Mouse (Mus musculus) left cerebral cortex, adult 2 months (tissue): Measurements from ENCODE around the gene Ptk6. TPM values are rescaled to one million over a fixed set of nuclear protein-coding genes. Genes with fewer than 3 reads are reported as not detected.

ENCODE experiments used
- DNase-seq, 2 experiments: peaks; one replicate each; pipeline ENCODE4 v3.0.0; 2021 to 2022; ENCODE audit warnings: low spot score in 2 of 2, mixed read lengths in 1 of 2; ENCODE audit errors: extremely low spot score in 1 of 2
- H3K27ac ChIP-seq: fragments of 200-600 bp; 2 replicates; pipeline ENCODE4 v1.8.1; 2022
- H3K4me3 ChIP-seq: fragments of 200-600 bp; 2 replicates; pipeline ENCODE4 v1.8.1; 2022
- CTCF ChIP-seq: fragments of 200-600 bp; IDR thresholded peaks from 2 replicates; pipeline ENCODE4 v1.8.1; 2022; ENCODE audit warnings: antibody characterized with exemption, mild to moderate bottlenecking, moderate library complexity
- intact Hi-C: fragments of 180-260 bp; cut with DNase I; formaldehyde crosslinking; loops from one replicate; pipeline ENCODE4 v1.15.1; 2025
- total RNA-seq, 2 experiments: library from RNA; stranded (reverse); gene quantifications; 2 replicates each; pipeline ENCODE4 v1.2.3; 2021

The Ptk6 gene
- total RNA-seq, 2 experiments from 2014 or later = 0.11 TPM; not detected in 1

DNA sequence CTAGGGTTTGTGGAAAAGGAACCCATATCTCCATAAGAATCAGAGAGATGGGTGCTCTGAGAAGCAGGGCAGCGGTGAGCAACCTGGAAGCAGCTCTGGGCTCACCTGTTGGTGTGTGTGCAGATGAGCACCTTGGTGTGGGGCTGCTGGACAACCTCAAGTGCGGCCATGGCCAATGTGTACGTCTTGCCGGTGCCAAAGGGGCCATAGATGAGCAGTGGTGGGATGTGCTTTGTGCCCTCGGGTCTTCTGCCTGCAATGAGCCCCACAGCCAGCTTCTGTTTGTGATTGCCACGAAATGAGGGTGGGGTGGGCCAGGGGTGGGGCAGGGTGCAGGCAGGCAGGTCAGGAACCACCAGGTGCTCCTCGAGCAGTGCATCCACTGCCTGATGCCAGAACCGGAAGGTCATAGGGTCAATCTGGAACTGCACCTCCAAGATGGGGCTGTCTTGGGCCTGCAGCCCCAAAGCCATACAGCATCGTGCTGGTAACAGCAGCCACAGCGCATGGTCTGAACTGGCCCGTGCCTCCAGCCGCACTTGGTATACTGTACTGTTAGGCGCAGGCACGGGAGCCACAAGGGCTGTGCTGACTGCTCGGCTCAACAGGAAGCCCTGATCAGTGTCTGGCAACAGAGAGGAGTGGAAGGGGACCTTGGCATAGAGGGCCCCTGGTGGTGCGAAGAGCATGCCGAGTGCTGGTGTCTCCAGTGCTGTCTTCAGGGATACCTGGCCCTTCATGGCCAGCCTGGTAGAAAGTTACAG lies 34.8 kb upstream of the Ptk6 start:
- no peak for TF ChIP-seq CTCF
- no peak for DNase-seq
- Histone ChIP-seq H3K4me3 (no peak overlapping the region), H3K27ac (no peak overlapping the region)
- intact Hi-C loops = no loop called here

DNA sequence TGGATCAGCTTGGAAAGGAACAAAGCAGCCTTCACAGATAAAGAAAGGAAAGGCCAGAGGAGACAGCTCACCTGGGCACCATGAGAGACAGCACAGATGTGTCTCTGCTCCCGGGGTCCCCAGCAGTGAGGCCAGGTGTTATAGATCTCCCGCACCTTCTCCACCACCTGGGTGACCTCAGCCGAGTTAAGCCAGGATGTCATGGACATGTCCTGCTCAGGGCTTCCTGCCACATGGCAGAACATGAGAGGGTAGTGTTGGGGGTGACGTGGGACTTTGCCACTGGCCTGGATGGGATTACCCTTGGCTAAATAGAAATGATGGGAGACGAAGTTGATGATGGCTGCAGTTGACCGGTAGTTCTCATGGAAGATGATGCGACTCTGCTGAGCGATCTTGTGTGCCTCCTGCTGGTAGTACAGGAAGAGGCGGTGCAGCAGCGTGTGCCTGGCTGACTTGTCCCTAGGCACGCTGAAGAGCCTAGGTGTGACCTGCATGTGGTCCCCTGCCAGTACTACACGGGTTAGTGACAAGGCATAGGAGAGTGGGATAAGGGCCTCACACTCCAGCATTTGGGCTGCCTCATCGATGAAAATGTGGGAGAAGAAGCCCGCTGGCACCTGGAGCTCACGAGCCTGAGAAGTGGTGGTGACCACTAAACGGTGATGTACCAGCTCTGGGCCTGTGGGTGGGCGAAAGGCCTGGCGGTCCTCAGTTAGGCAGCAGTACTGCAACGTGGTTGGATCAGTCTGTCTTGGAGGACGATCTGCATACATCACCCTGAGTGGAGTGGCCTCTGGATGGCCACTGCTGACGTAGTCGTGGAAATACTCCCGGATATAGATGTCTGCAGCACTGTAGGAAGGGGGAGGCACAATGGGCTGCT lies 33.3 kb upstream of the Ptk6 start:
- peak; percentile 10 for TF ChIP-seq CTCF
- Histone ChIP-seq H3K4me3 (no peak overlapping the region), H3K27ac (no peak overlapping the region)
- DNase-seq = no peak
- intact Hi-C loops = no loop called here

DNA sequence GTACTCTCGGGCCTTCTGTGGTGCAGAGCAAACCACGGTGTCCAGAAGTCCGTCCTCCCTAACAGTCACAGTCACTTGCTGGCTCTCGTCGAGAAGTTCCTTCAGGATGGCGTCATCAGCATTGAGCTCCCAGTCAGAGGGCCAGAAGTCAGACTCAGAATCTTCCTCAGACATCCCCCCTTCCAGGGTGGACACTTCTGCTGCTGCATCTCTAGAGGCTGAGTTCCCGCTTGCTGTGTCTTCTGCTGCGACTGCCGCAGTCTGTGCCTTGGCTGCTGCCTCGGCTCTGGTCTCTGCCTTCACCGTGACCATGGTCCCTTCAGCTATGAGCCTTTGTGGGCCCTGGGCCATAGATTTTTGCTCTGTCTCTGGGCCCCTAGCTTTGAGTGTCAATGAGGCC lies 32.1 kb upstream of the Ptk6 start:
- H3K27ac ChIP-seq = no peak overlapping the region
- no peak for DNase-seq
- intact Hi-C loops = no loop called here
- H3K4me3 ChIP-seq = no peak overlapping the region
- TF ChIP-seq CTCF = no peak

DNA sequence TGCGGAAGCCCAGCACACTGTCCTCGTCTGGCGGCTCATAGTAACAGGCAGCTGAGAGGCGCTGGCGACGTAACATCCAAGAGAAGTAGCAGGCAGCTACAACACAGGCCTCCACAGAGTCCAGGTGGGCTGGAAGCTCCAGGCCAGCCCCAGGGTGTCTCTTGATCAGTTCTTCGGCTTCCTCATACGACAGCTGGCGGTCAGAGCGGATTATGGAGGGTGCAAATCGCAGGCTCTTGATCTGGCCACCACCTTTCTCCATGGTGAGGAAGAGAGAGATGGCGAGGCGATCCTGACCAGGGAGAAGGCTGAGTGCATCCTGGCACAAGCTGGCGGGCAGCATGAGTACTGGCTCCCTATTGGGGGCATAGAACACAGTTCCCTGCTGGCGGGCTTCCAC lies 30.9 kb upstream of the Ptk6 start:
- TF ChIP-seq CTCF = no peak
- H3K4me3 ChIP-seq = no peak overlapping the region
- no peak overlapping the region for H3K27ac ChIP-seq
- no peak for DNase-seq
- intact Hi-C loops = no loop called here

DNA sequence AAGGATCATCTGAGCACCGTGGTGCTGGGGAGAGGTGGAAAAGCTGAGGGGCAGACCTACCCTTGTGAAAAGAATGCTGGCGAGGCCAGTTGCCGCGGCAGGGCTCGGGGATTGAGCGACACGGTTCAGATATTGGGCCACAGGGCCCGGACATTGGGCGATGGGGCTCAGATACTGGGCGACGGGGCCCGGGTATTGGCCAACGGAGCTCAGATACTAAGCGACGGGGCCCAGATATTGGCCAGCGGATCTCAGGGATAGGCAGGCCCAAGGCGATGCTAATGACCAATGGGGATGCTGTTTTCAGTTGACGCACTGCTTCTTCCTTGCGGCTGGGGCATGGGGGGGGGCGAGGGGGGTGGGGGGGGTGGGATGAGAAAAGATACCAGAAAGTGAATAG lies 28.6 kb upstream of the Ptk6 start:
- no peak overlapping the region for H3K4me3 ChIP-seq
- intact Hi-C loops = no loop called here
- H3K27ac ChIP-seq = no peak overlapping the region
- no peak for DNase-seq
- TF ChIP-seq CTCF = no peak

DNA sequence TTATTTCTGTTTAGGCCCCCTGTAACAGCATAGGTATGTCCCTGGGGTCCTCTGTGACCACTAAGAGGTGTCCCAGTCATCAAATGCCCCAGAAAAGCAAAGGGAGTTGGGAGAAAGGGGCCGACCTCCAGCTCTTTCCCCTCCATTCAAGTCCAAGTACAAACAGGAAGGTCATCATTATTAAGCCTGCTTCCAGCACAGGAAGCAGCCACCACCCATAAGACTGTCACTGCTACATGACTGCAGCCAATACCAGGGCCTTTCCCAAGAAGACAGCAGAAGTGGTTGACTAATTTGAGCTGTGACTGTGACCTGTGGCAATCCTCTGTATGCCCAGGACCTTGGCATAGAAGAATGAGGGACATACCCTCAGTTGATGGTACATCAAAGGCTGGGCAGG lies 25.7 kb upstream of the Ptk6 start:
- no peak for DNase-seq
- Histone ChIP-seq H3K27ac (no peak overlapping the region), H3K4me3 (no peak overlapping the region)
- TF ChIP-seq CTCF = no peak
- intact Hi-C loops = no loop called here

DNA sequence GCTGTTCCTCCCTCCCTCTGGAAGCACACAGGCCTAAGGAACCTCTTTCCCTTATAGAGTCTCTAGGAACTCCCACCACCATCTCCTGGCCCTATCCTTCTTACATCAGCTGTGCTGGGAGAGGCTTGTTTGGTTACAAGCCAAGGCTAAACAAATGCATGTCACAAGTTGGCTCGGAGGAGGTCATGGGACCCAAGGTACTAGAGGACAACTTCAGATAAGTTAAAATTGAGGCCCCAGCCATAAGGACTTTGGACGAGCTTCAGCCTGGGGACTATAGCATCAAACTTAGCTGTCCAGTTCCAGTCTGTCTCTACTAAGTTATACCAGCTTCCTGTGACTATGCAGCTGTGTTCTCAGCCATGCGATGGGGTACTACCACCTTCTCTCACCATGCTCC lies 24.5 kb upstream of the Ptk6 start:
- TF ChIP-seq CTCF = no peak
- intact Hi-C loops = no loop called here
- no peak overlapping the region for H3K4me3 ChIP-seq
- no peak overlapping the region for H3K27ac ChIP-seq
- no peak for DNase-seq

DNA sequence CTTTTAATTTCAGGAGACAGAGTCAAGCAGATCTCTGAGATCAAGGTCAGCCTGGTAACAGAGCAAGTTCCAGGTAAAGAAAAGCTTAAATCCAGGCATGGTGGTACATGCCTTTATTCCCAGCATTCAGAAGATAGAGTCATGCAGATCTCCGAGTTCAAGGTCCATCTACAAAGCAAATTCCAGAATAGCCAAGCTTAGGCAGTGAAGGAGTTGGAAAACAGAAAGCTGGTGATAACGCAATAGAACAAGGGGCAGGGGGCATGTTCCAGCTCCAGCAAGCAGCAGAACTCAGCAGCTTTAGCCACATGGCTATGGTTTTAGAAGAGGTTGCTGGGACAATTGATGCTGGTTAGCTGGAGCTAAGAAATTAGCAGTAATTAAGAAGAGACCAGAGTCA lies 22.4 kb upstream of the Ptk6 start:
- intact Hi-C loops = no loop called here
- no peak for TF ChIP-seq CTCF
- no peak overlapping the region for H3K4me3 ChIP-seq
- DNase-seq = no peak
- no peak overlapping the region for H3K27ac ChIP-seq

DNA sequence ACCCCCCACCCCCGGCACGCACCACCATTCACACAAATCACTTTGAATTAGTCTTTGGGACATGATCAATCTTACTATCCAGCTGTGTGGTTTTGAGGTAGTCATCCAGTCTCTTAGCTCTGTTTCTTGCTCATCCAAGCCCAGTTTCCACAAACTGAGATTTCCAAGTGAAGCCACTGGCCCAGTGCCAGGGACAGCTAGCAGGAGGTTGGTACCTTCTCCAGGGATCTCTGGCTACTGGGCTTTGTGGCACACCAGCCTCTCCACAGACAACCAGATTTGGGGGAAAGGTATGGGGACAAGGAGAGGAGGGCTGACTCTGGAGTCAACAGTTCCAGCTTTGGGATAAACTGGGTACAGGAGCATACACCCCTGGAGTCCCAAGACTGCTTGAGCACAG lies 17.8 kb upstream of the Ptk6 start:
- no peak for TF ChIP-seq CTCF
- no peak overlapping the region; the same call in 1 of the 2 replicates for H3K27ac ChIP-seq

DNA sequence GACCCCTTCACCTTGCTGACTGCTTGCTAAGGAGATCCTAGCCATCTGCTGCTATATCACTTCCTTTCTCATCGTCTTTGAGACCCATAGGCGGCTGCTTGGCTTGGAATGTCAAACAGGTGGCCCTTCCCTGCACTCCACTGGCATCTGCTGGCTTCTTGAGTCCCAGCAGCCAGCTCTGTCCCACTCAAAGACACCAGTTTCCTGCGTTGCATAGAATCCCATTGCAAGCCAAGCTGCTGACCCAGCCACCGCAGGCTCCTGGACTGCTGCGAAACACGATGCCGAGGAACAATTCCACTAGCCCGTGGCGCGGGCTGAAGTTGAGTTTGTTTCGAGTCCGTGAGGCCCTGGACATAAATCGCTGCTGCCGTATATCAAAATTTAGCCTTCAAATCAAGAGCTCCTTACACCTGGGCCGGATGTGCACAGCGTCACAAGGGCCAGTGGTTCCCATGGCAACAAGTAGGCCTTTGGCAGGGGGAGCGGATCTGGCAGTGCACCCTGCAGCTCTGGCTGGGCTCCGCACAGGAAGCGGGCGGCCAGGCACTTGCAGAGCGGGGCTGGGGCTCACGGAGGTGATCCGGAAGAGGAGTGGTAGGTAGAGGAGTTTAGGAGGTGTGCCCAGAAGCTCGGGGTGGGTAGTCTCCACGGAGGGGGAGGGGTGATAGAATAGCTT lies 17.1 kb upstream of the Ptk6 start, which contains the start of gene Fndc11:
Fndc11 (plus strand) TSS at position 476 of the 679 bp plus-strand sequence.
- intact Hi-C loops = no loop called here
- Histone ChIP-seq H3K4me3 (peak within 1 kb of the TSS; percentile 29), H3K27ac (peak within 1 kb of the TSS; percentile 2)
- peak; percentile 43 to 48 for DNase-seq
- TF ChIP-seq CTCF = no peak; the same call in 1 of the 2 replicates

More for the DNA sequence above, 17.8 kb upstream of the Ptk6 start:
- H3K4me3 ChIP-seq = no peak overlapping the region
- intact Hi-C loops = no loop called here
- DNase-seq = no peak

DNA sequence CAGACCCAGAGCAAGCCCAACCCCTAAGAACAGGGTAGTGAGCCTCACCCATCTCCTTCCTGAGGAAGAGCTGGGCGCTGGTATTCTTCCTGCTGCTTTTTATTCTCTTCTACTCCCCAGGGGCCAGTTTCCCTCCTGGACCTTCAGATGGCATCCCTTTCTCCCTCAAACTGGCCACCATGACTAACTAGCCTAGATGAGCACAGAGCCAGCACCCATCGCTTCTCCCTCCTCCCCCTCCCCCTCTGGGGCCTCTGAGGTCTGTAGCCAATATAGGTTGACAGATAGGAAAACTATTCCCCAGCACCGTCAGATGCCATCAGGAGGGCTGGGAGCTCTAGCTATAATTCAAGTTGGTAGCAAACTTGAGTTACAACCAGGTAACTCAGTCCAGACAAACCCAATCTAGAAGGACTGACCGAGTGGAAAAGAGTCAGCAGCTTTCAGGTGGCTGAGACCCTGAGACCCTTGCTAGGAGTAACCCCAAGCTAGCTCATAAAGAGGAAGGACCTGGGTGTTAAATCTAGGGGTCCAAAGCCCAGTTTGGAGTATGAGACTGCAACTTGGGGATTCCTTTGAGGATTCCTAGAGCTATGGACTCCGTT lies 16.4 kb upstream of the Ptk6 start:
- intact Hi-C loops = no loop called here
- no peak for DNase-seq
- no peak overlapping the region for H3K4me3 ChIP-seq
- no peak overlapping the region for H3K27ac ChIP-seq
- no peak for TF ChIP-seq CTCF

DNA sequence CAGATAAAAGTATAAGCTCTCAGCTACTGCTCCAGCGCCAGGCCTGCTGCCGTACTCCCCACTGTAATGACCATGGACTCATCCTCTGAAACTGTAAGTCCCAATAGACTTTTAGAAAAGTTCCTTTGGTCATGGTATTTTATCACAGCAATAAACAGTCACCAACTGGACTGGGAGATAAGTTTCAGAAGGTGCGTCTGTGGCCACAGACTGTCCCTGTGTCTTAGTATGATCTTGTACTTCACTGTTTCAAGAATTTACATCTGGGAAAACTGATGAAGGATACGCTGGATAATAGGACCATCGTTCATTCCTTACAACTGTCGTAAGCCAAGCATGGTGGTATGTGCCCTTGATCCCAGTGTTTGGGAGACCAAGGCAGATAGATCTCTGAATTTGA lies 13.4 kb upstream of the Ptk6 start:
- intact Hi-C loops = no loop called here

More for the DNA sequence above, 13.4 kb upstream of the Ptk6 start:
- no peak overlapping the region for H3K27ac ChIP-seq
- TF ChIP-seq CTCF = no peak
- no peak for DNase-seq
- no peak overlapping the region for H3K4me3 ChIP-seq
